Mouse (Mus musculus) midbrain, embryonic 14.5 days (tissue): ENCODE results near the gene Ppia. TPM values are rescaled to one million over a fixed set of nuclear protein-coding genes. Genes with fewer than 3 reads are reported as not detected.

Experiments
- ATAC-seq: fragments of 200-750 bp; cut with Nextera tagmentation; 2 replicates; pipeline ENCODE4 v1.8.0; 2017; ENCODE audit warnings: moderate number of reproducible peaks, moderate library complexity; ENCODE audit not compliant: low FRiP score, low TSS enrichment
- DNase-seq: peaks from one replicate; pipeline ENCODE4 v3.0.0-alpha.2; 2015
- H3K27ac ChIP-seq: fragments of 300-500 bp; sonication (generic); replicated peaks from 2 replicates; pipeline ENCODE4 v1.5.1; 2014; ENCODE audit warnings: mild to moderate bottlenecking, low read depth, low read length, moderate library complexity
- H3K27me3 ChIP-seq: fragments of 300-500 bp; sonication (generic); 2 replicates; pipeline ENCODE4 v1.6.1; 2014; ENCODE audit warnings: low read length, control low read depth, mixed read lengths; ENCODE audit not compliant: control insufficient read depth, insufficient read depth
- H3K36me3 ChIP-seq: fragments of 300-500 bp; sonication (generic); 2 replicates; pipeline ENCODE4 v1.6.1; 2014; ENCODE audit warnings: low read length, control low read depth; ENCODE audit not compliant: control insufficient read depth, insufficient read depth
- H3K4me1 ChIP-seq: fragments of 300-500 bp; sonication (generic); 2 replicates; pipeline ENCODE4 v1.6.1; 2014; ENCODE audit warnings: mild to moderate bottlenecking, antibody characterized with exemption, low read length, control low read depth; ENCODE audit not compliant: control insufficient read depth, insufficient read depth
- H3K4me2 ChIP-seq: fragments of 300-500 bp; sonication (generic); 2 replicates; pipeline ENCODE4 v1.6.1; 2014; ENCODE audit warnings: mild to moderate bottlenecking, low read length, moderate library complexity
- H3K4me3 ChIP-seq: fragments of 300-500 bp; sonication (generic); replicated peaks from 2 replicates; pipeline ENCODE4 v1.5.1; 2014; ENCODE audit warnings: low read depth, low read length
- H3K9ac ChIP-seq: fragments of 300-500 bp; sonication (generic); replicated peaks from 2 replicates; pipeline ENCODE4 v1.6.1; 2014; ENCODE audit warnings: mild to moderate bottlenecking, low read length, moderate library complexity
- H3K9me3 ChIP-seq: fragments of 300-500 bp; sonication (generic); 2 replicates; pipeline ENCODE4 v1.6.1; 2016; ENCODE audit warnings: low read length, control low read depth, mixed read lengths; ENCODE audit not compliant: control insufficient read depth
- WGBS: fragments of 180-500 bp; shearing (Covaris S2); extraction: QIAGEN DNeasy Blood & Tissue Kit; methylation state at CpG from one replicate; pipeline ENCODE4 v1.1.7; 2014; 5-methylcytosine and 5-hydroxymethylcytosine counted together
- polyA plus RNA-seq: library from polyadenylated mRNA; unstranded; fragments of >200 nt; fragmentation: Nextera tagmentation; extraction: Ambion mirVana; gene quantifications from 2 replicates; pipeline ENCODE4 v1.2.1, GENCODE M21; 2014

The Ppia gene
- polyA plus RNA-seq, 1 experiment from 2014 or later, result 3,781 TPM

DNA sequence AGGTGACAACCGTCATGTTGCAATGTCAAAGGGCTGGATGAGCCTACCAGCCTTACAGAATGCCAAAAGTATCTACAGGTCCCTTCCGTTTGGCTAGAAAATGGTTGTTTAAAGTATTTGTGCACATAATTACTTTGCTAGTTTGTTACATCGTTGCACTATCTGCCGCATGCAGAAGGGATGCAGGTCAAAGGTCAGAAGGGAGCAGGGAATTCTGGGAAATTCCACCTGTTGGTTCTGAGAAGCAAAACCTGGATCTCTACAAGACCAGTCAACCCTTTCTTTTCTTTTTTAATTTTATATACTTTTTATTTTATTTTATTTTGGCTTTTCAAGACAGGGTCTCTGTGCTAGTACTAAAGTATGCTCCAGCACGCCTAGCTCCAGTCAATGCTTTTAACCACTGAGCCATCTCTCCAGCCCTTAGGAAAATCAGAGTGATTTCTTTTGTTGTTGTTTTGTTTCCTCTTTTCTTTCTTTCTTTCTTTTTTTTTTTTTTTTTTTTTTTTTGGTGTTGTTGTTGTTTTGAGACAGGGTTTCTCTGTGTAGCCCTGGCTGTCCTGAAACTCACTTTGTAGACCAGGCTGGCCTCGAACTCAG lies 27.0 kb upstream of the Ppia start:
- Histone ChIP-seq H3K36me3 (peaks cover 21% of the 10 kb centered on the region), H3K9ac (peak overlapping the region; percentile 97; the same call in 1 of the 2 replicates), H3K27ac (peak overlapping the region; percentile 93), H3K4me2 (peak overlapping the region; percentile 78), H3K27me3 (no peaks in the 10 kb centered on the region), H3K4me1 (peaks cover 20% of the 10 kb centered on the region), H3K9me3 (no peaks in the 10 kb centered on the region), H3K4me3 (peak overlapping the region; percentile 98; the same call in 1 of the 2 replicates)
- WGBS, result 92% methylated on average over 6 of the region's 6 CpGs
- ATAC-seq (no peak), DNase-seq (no peak)

GRCm38 (mm10) chr11:6388726-6389413 lies 26.4 kb upstream of the Ppia start, which contains the start of gene Zmiz2:
Zmiz2 (plus strand) TSS chr11:6389074.
- Histone ChIP-seq H3K27me3 (no peaks in the 10 kb centered on the region), H3K4me1 (peaks cover 20% of the 10 kb centered on the region), H3K4me3 (peak within 1 kb of the TSS; percentile 98), H3K9ac (peak within 1 kb of the TSS; percentile 97), H3K4me2 (peak within 1 kb of the TSS; percentile 78), H3K36me3 (peaks cover 21% of the 10 kb centered on the region), H3K27ac (peak within 1 kb of the TSS; percentile 93), H3K9me3 (no peaks in the 10 kb centered on the region)
- 6% methylated on average over 56 of the region's 60 CpGs for WGBS
- ATAC-seq (peak; percentile 98), DNase-seq (peak; percentile 96)

DNA sequence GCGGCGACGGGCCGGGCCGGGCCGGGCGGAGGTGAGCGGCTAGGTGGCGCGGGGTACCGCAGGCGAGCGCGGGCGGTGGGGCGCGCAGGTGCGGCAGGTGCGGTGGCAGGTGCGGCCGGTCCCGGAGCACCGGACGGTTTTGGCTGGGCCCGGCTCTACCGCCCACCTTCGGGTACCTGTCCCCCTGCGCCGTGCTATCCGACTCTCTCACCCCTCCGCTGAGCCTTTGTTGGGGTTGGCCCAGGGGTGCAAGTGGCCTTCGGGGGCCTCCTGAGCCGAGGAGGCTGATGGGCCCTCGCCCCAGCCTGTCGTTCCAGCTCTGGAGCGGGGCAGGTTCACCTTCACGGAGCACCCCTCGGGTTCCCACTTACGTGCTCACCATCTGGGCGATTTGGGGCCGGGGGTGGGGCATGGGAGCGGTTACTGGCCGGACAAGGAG lies 25.7 kb upstream of the Ppia start:
- no peaks in the 10 kb centered on the region for H3K27me3 ChIP-seq
- H3K4me3 ChIP-seq, result peak overlapping the region; percentile 98
- H3K36me3 ChIP-seq, result peaks cover 28% of the 10 kb centered on the region
- under 1% methylated on average over 41 of the region's 43 CpGs for WGBS
- peak overlapping the region; percentile 93 for H3K27ac ChIP-seq
- peak; percentile 65 for ATAC-seq
- H3K4me2 ChIP-seq, result peak overlapping the region; percentile 78
- peak overlapping the region; percentile 97 for H3K9ac ChIP-seq
- DNase-seq, result peak; percentile 55
- H3K9me3 ChIP-seq, result no peaks in the 10 kb centered on the region
- peaks cover 20% of the 10 kb centered on the region for H3K4me1 ChIP-seq

DNA sequence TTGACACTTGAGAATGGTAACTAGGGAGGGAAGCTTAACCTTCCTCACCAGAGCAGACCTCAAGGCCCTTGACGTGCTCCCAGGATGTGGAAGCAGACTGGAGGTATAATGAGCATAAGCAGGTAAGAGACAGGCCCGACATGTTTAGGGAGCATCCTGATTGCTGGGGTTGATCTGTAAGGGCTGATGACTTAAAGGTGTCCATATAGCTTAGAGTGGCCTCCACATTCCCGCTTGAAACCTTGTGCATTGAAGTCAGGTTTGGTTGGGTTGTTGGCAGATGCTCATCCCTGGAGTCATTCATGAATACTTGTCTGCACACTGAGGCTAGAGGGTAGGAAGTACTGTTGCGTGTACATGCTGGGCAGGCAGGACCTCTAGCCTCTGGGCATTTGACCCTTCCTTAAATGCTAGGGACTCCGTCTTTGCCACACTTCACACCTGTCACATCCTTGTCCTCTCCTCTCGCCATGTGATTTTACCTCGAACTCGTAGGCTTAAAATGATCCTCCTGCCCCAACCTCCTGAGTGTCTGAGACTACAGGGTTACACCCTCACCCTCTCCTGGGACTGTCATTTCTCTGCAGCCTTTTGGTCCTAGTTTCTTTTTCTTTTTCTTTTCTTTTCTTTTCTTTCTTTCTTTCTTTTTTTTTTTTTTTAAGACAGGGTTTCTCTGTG lies 24.7 kb upstream of the Ppia start:
- H3K27ac ChIP-seq, result no peak overlapping the region
- H3K4me1 ChIP-seq, result peaks cover 20% of the 10 kb centered on the region
- H3K9ac ChIP-seq, result peak overlapping the region; percentile 97
- H3K36me3 ChIP-seq, result peaks cover 38% of the 10 kb centered on the region
- no peaks in the 10 kb centered on the region for H3K27me3 ChIP-seq
- H3K9me3 ChIP-seq, result no peaks in the 10 kb centered on the region
- peak overlapping the region; percentile 98 for H3K4me3 ChIP-seq
- DNase-seq (no peak), ATAC-seq (no peak)
- peak overlapping the region; percentile 78 for H3K4me2 ChIP-seq
- 83% methylated on average over 8 of the region's 8 CpGs for WGBS

- DNase-seq (no peak), ATAC-seq (no peak)
- Histone ChIP-seq H3K27ac (no peak overlapping the region), H3K4me3 (no peak overlapping the region), H3K9ac (no peak overlapping the region), H3K4me2 (peak overlapping the region; percentile 78), H3K36me3 (peaks cover 50% of the 10 kb centered on the region), H3K4me1 (peaks cover 20% of the 10 kb centered on the region), H3K27me3 (no peaks in the 10 kb centered on the region), H3K9me3 (no peaks in the 10 kb centered on the region)
- WGBS, result 94% methylated on average over 8 of the region's 8 CpGs
Observed at GRCm38 (mm10) chr11:6391516-6392276, 23.5 kb upstream of the Ppia start.

DNA sequence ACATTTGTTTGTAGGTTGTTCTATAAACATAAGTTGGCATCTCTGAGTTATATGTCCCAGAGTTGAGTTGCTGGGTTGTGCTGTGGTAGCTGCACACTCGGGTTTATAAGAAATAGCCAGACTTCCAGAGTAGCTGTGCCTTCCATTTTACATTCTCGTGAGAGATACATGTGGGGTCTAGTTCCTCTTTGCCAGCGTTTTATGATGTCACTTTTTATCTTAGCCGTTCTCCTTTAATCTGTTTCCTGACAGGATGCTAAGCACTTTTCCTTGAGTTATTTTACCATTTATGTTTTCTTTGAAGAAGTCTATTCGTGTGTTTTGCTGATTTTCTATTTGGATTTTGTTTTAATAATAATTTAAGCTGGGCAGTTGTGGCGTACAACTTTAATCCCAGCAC lies 22.4 kb upstream of the Ppia start:
- ATAC-seq (no peak), DNase-seq (no peak)
- Histone ChIP-seq H3K27ac (no peak overlapping the region), H3K9me3 (no peaks in the 10 kb centered on the region), H3K4me3 (no peak overlapping the region), H3K4me2 (no peak overlapping the region), H3K4me1 (peaks cover 20% of the 10 kb centered on the region), H3K9ac (no peak overlapping the region), H3K36me3 (peaks cover 61% of the 10 kb centered on the region), H3K27me3 (no peaks in the 10 kb centered on the region)
- 92% methylated on average over 6 of the region's 6 CpGs for WGBS

DNA sequence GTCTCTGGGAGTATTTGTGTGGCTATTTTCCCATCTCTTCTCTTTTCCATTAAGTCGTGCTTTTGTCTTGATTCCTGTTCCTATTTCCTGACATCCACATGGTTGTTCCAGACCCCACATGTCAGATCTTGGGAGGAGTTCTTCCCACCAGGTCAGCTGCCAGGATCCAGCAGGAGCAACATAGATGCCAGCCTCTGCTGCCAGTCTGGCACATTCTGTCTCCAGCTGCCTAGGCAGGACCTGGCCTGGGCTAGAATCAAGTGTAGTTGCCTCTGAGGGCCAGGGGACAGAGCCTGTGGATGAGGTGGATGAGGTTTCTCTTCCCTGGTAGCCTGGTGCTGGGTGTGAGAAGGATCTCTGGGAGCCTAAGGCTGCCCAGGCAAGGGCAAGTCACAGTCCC lies 21.4 kb upstream of the Ppia start:
- ATAC-seq, result no peak
- H3K36me3 ChIP-seq, result peaks cover 70% of the 10 kb centered on the region
- H3K9ac ChIP-seq, result no peak overlapping the region

DNA sequence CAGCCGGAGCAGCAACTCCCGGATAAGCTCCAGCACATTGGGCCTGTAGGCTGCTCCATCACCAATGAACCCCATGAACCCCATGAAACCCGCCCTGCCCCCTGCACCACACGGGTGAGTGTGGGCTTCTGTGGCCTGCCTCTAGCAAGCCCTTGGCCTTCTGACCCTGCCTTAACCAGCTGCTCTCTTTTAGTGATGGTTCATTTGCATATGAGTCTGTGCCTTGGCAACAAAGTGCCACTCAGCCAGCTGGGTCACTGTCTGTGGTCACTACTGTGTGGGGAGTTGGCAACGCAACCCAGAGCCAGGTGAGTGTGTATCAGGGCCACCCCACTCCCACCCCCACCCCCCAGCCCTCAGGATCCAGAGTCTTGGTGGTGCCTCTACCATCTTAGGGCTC lies 19.7 kb upstream of the Ppia start:
- H3K9me3 ChIP-seq, result no peaks in the 10 kb centered on the region
- DNase-seq (no peak), ATAC-seq (no peak)
- no peaks in the 10 kb centered on the region for H3K27me3 ChIP-seq
- H3K4me2 ChIP-seq, result no peak overlapping the region
- 88% methylated on average over 5 of the region's 5 CpGs for WGBS
- H3K4me3 ChIP-seq, result no peak overlapping the region
- H3K36me3 ChIP-seq, result peaks cover 83% of the 10 kb centered on the region
- H3K27ac ChIP-seq, result no peak overlapping the region
- H3K9ac ChIP-seq, result no peak overlapping the region
- peaks cover 14% of the 10 kb centered on the region for H3K4me1 ChIP-seq

More for the DNA sequence above, 21.4 kb upstream of the Ppia start:
- no peak for DNase-seq
- Histone ChIP-seq H3K27ac (no peak overlapping the region), H3K9me3 (no peaks in the 10 kb centered on the region), H3K4me2 (no peak overlapping the region), H3K4me3 (no peak overlapping the region), H3K27me3 (no peaks in the 10 kb centered on the region), H3K4me1 (peaks cover 20% of the 10 kb centered on the region)
- 93% methylated on average over 1 of the region's 1 CpGs for WGBS
